Mouse (Mus musculus): ENCODE measurements around the gene Cdkal1.
A peak's percentile ranks its signal among the peaks of the same experiment; 100 is the strongest.

The Cdkal1 gene

GRCm38 (mm10) chr13:29624929-29625328 lies 230.5 kb downstream of the Cdkal1 start:
- DNase-seq: no peak

GRCm38 (mm10) chr13:29623636-29624239 lies 231.7 kb downstream of the Cdkal1 start:
- no peak for DNase-seq

GRCm38 (mm10) chr13:29621881-29622280 lies 233.6 kb downstream of the Cdkal1 start:
- no peak for DNase-seq

DNA sequence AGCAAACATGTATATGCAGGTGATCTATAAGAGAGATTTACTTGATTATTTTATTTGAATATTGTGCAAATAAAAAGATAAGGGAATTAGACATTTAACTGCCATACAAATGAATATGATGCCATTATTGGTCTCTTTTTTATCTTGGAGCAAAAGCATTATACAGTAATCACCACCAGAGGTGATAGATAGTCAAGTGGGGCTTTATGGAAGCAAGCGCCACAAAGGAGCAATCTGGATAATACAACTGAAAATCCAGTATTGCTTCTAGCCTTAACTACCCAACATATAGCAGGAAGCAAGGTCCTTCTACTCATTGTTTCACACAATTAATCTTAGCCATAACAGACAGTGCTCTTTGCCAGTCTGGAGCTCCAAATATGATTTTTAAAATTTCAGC lies 234.1 kb downstream of the Cdkal1 start:
- no peak for DNase-seq

DNA sequence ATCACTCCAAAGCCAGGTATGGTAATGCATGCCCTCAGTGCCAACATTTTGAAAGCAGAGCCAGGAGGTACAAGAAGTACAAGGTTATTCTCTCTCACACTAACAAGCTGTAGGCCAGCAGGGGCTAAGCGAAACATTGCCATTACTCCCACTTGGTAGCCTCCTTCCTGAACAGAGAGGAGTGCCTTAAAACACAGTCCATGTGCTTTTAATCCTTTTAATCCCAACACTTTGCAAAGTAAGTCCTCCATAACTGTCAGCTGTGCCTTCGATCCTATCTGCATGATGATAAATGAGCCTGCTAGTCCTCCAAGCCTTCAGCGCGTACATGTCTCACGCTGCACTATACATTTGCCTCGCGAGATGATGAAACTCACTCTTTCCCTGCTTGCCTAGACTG lies 234.6 kb downstream of the Cdkal1 start:
- no peak for DNase-seq

DNA sequence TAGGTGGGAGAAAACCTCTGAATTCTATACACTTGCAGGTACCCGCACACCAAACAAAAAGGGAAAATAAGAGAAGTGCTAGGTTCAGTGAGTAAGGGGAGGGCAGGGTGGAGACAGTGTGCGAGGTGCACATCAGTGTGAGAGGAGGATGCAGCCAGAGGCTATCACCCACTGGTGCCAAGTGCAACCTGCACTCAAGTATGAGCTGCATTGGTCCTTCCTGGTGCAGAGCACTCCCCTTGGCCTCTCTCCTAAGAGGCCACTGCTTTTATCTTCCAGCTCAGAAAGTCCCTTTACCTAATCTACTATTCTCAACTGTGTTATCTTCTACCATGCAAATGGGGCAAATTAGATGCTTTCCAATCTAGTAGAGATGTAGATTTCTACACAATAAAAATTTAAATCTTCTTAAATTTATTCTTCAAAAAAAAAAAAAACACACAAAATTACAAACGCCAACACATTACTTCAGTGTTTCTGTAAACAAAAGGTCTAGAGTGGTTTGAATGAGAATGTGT lies 238.8 kb downstream of the Cdkal1 start:
- DNase-seq: no peak

- DNase-seq: no peak
Observed at GRCm38 (mm10) chr13:29615987-29616386, 239.5 kb downstream of the Cdkal1 start.

- no peak for DNase-seq
Observed at GRCm38 (mm10) chr13:29615081-29615480, 240.4 kb downstream of the Cdkal1 start.

DNA sequence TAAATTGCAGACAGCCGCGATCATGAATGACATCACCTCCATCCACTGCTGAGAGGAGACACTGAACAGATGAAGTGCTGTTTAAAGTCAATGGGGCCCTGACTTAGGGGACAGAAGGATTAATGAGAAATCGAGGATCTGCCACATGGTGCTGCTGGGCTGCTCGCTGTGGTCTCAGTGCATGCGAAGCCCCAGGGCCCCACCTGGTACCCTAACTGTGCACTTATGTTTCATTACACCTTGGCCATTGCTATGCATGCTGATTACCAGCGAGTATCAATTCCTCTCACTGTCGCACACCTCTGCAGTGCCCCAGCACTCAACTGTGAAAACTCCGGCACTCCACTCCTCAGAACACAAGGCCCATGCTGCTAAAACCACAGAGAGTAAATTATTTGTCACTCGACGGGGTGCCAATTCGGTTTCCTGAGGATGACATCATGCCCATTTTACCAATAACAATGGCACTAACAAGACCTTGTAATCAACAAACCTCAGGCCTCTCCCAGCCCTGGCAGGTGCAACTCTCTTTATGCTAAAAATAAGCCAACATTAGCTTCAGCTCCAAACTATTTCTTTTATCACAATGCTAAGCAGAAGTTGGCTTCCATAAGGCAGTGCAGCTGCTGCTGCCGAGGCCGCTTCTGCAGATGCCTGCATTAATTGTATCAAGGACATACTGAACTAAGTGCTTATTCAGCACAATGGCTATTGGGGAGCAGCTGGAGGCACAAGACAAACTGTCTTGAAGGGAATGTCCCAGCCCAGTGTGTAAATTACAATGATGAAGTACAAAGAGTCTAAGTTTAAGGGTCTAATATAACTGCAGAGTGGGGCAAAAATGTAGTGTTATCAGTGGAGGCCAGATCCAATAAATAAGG lies 245.2 kb downstream of the Cdkal1 start:
- DNase-seq: no peak

DNA sequence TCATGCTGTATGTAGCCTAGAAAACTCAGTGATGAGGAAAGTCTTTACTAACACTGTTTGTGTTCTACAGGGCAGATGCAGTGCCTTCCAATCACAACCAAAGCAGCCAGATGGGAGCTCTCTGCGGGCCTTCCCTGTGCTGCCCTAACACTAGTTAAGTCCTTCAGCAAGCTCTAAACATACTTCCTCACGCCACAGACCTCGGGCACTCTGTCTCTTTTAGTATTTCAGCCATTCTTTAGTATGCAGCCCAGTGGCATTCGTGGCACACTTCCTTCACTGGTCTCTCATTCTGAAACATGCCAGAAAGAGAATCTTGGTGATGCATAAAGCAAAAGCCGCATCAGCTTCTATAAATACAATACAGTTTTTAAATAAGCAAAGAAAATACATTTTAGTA lies 246.0 kb downstream of the Cdkal1 start:
- no peak for DNase-seq

DNA sequence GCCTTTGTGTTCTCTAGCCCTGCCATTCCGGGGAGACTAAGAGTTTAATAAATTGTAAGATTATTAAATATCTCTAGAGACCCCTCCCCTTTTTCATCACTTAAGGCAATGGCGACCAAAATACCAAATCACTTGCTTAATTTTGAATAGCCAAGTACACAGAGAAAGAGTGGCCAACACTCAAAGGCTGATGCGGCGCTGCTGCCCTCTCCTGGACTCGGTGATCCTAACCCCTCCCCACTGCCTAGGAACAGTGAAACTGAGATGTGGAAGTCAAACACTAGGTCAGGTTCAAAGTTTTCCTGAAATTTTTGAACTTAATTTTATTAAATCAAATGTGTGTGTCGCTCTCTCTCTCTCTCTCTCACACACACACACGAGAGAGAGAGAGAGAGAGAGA lies 251.2 kb downstream of the Cdkal1 start:
- DNase-seq: peak; percentile 65

- no peak for DNase-seq
Observed at GRCm38 (mm10) chr13:29603597-29603996, 251.9 kb downstream of the Cdkal1 start.

DNA sequence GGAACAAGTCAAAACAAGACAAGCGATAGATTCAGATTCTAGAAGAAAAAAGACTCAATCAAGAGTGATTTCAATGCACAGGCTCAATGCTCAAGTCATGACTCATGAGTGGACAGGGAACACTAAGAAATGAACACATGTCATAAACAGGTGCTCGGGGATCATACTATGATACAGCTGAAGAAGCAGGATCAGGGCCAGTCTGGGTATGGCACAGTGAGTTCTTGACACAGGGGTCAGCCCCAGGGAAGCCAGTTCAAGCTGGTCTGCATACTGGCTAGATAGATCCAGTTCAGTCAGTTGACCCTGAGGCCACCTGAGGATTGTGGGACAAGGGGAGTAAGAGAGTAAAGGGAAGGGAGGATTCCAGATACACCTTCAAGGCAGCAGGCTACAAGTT lies 254.4 kb downstream of the Cdkal1 start:
- DNase-seq: no peak

DNA sequence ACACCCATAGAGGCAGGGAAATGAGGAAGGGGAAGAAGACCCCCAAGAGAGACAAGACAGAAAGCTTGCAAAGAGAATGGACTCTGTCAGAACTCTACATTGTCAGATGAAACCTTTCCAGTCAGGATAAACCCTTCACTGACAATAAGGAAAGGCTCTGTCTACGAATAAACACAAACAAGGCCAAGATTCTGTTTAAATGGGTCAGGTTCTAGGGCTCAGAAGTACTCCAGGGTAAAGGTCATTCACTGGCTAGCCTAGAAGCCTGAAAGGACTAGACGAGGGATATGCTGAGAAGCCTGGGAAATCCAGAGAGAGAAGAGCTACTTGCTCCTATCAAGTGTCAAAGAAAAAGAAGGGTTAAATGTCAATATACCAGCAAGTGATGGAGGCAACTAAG lies 255.8 kb downstream of the Cdkal1 start:
- DNase-seq: no peak

DNA sequence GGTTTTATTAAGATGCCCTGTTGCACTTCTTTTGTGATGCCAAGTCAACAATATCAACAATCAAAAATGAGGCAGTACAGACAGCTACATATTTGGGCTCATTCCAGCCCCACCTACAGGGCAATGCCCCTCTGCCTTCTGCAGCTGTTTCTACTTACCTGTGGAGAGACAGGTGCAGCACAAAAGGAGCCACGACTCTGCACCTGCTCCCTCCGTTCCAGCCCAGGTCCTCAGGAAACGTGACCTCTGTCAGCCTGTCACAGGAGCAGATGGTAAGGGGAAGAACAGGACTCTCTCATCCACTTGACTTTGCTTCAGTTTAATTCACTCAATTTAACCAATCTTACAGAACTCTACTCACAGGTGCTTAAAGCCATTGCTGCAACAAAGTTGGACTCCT lies 258.7 kb downstream of the Cdkal1 start:
- DNase-seq: no peak

DNA sequence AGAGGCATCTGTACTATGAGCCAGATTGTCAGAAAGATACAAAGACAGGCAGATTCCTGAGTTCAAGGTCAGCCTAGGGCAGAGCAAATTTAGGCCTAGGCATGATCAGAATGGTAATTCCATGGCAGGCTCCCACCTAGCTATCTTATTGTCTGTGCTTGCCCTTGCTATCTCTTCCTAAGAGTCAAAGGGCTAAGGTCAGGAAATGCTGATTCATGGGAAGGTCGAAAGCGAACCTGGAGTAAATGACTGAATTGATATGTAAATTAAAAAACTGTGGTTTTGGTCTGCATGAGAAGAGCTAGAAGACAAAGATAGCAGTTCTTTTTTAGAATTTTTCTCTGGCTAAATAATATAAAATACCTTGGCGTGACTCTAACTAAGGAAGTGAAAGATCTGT lies 262.4 kb downstream of the Cdkal1 start:
- DNase-seq: no peak

GRCm38 (mm10) chr13:29590685-29591084 lies 264.8 kb downstream of the Cdkal1 start:
- DNase-seq: no peak

DNA sequence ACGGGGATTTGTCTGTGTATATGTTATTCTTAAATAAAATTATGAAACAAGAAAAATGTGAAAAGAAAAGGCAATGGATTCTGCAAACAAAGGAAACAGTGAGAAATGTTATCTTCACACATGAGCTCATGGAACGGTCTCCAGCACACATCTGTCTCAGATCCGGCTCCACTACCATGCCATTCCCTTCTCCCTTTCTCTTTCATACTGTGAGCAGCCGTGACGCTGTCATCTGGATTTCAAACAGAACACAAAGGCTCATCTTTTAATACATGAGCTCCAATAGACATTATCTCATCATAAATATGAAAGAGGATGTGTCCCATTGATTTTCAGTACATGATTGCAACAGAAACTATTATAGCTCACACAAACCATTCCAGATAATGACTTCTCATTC lies 265.3 kb downstream of the Cdkal1 start:
- no peak for DNase-seq

DNA sequence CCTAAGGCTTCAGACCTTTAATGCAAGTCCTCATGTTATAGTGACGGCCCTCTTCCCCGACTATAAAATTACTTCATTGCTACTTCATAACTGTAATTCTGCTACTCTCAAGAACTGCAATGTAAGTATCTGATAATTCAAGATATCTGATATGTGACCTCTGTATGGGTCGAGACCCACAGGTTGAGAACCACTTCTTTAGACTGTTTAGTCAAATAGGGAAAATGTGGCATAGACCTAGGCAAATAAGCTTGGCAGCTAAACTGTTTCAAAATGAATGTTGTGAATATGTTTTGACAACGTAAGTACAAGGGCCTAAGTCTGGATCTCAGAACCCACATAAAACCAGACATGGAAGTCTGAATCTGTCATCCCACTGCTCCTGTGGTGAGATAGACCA lies 266.8 kb downstream of the Cdkal1 start:
- no peak for DNase-seq

- peak; percentile 44 for DNase-seq
Observed at GRCm38 (mm10) chr13:29581762-29582700, 273.4 kb downstream of the Cdkal1 start.

DNA sequence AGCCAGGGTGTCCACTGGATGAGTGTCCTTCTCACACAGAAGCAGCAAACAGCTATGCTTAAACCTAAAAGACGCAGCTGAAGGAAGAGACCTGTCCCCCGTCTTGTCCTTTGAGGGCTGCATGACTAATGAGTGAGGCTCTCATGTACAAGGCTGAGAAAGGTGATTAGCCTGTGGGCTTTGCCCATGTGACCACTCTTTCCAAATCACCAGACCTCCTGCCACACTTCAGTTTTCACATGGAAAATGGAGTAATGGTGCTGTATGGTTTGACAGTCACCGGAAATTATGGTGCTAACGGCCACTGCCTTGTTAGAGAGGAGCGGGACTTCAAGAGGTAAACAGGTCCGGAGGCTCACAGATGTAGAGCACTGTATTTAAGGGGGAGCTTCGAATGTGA lies 274.7 kb downstream of the Cdkal1 start:
- no peak for DNase-seq

GRCm38 (mm10) chr13:29580009-29580408 lies 275.5 kb downstream of the Cdkal1 start:
- DNase-seq: no peak

DNA sequence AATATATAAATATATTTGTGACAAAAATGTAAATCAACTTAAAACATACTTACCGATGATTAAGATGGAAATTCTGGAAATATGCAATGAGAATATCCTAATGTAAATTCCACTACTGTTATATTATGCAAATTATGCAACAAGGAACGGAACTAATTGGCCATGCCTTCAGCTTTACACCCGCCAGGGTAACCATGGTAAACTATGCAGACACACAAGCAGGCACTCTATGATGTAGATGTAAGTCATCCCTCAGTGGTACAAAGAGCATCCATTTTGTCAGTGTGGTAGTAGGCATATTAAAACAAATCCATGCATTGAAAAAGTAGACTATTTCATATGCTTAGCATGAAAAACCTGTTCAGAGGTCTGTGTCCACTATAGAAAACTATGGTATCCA lies 276.9 kb downstream of the Cdkal1 start:
- no peak for DNase-seq

All from right cerebral cortex, postnatal 4 days (tissue).